Mouse (Mus musculus): Measurements from ENCODE around the gene Gm42878.

GRCm38 (mm10) chr5:121576927-121577488 is 31.7 kb upstream of the Gm42878 start:
- TF ChIP-seq CTCF (IDR thresholded peaks at IDR 0.05; ENCODE audit: low read depth, low read length) (no peak), POLR2A (IDR thresholded peaks at IDR 0.05; ENCODE audit: insufficient read depth, low read length) (no peak), EP300 (IDR thresholded peaks at IDR 0.05; ENCODE audit: insufficient read depth, low read depth, low read length) (no peak)
